Mouse (Mus musculus) lung, adult 2 months (tissue): ENCODE results near the gene Wdr43. TPM values are rescaled to one million over a fixed set of nuclear protein-coding genes. Genes with fewer than 3 reads are reported as not detected.
"Not testable (repeated sequence)": the region's sequence is repeated elsewhere in the genome, so short reads cannot be mapped to it uniquely, and the experiment has no call there.

Experiments
- DNase-seq: peaks from one replicate; pipeline ENCODE4 v3.0.0; 2022
- H3K4me1 ChIP-seq: fragments of 200-500 bp; 2 replicates; pipeline ENCODE4 v1.6.1; 2011; ENCODE audit warnings: low read length; ENCODE audit not compliant: control insufficient read depth, insufficient read depth
- H3K4me3 ChIP-seq: fragments of 200-500 bp; replicated peaks from 2 replicates; pipeline ENCODE3; 2011; ENCODE audit warnings: low read depth, mild to moderate bottlenecking, control low read depth, low read length; ENCODE audit errors: extremely low read depth
- CTCF ChIP-seq: fragments of 200-500 bp; IDR thresholded peaks from 2 replicates; pipeline ENCODE4 v1.5.1; 2011; ENCODE audit warnings: mild to moderate bottlenecking, low read length, control low read depth; ENCODE audit not compliant: insufficient read depth
- POLR2A ChIP-seq: fragments of 200-500 bp; IDR thresholded peaks from 2 replicates; pipeline ENCODE4 v1.6.1; 2011; ENCODE audit warnings: low read depth, mild to moderate bottlenecking, control low read depth, low read length, borderline replicate concordance; ENCODE audit errors: extremely low read depth
- WGBS: fragments of 180-500 bp; shearing (Covaris S2); methylation state at CpG from one replicate; pipeline ENCODE4 v1.1.7; 2018; 5-methylcytosine and 5-hydroxymethylcytosine counted together
- polyA plus RNA-seq: library from polyadenylated mRNA; depleted of rRNA; stranded (reverse); fragments of >200 nt; gene quantifications from 2 replicates; pipeline ENCODE4 v1.2.3, GENCODE M21; 2012

Wdr43 gene
- polyA plus RNA-seq, 1 experiment: 8.8 TPM

- Histone ChIP-seq H3K4me1 (no peaks in the 10 kb centered on the region), H3K4me3 (no peak overlapping the region)
- 93% methylated on average over 8 of the region's 8 CpGs for WGBS
- TF ChIP-seq CTCF (no peak), POLR2A (no peak)
- no peak for DNase-seq
Observed at GRCm38 (mm10) chr17:71636786-71637185, 21.1 kb downstream of the Wdr43 start.

- Histone ChIP-seq H3K4me1 (no peaks in the 10 kb centered on the region), H3K4me3 (no peak overlapping the region)
- TF ChIP-seq POLR2A (no peak), CTCF (no peak)
- DNase-seq: no peak
- WGBS: 80% methylated on average over 4 of the region's 4 CpGs
Observed at GRCm38 (mm10) chr17:71637750-71638265, 22.1 kb downstream of the Wdr43 start.

- not testable (repeated sequence) for H3K4me1 ChIP-seq, H3K4me3 ChIP-seq, DNase-seq
- 65% methylated on average over 5 of the region's 5 CpGs for WGBS
Observed at GRCm38 (mm10) chr17:71639056-71639455, 23.4 kb downstream of the Wdr43 start.

GRCm38 (mm10) chr17:71640421-71641085 is 24.9 kb downstream of the Wdr43 start:
- H3K4me3 ChIP-seq: no peak overlapping the region
- no peak for TF ChIP-seq POLR2A
- no peak for TF ChIP-seq CTCF
- WGBS: 85% methylated on average over 9 of the region's 9 CpGs
- H3K4me1 ChIP-seq: no peaks in the 10 kb centered on the region
- no peak for DNase-seq

GRCm38 (mm10) chr17:71642190-71642589 is 26.5 kb downstream of the Wdr43 start:
- WGBS: 90% methylated on average over 3 of the region's 3 CpGs
- Histone ChIP-seq H3K4me3 (no peak overlapping the region), H3K4me1 (no peaks in the 10 kb centered on the region)
- no peak for DNase-seq
- TF ChIP-seq CTCF: no peak
- TF ChIP-seq POLR2A: no peak

- no peak for TF ChIP-seq POLR2A
- no peak for TF ChIP-seq CTCF
- Histone ChIP-seq H3K4me1 (no peaks in the 10 kb centered on the region), H3K4me3 (no peak overlapping the region)
- WGBS: 84% methylated on average over 9 of the region's 9 CpGs
- DNase-seq: no peak
Observed at GRCm38 (mm10) chr17:71650011-71650410, 34.3 kb downstream of the Wdr43 start.

- no peak for TF ChIP-seq CTCF
- no peak for TF ChIP-seq POLR2A
- Histone ChIP-seq H3K4me1 (no peaks in the 10 kb centered on the region), H3K4me3 (no peak overlapping the region)
- 85% methylated on average over 2 of the region's 2 CpGs for WGBS
- no peak for DNase-seq
Observed at GRCm38 (mm10) chr17:71652495-71652894, 36.8 kb downstream of the Wdr43 start.

- no peak for DNase-seq
- Histone ChIP-seq H3K4me1 (no peaks in the 10 kb centered on the region), H3K4me3 (no peak overlapping the region)
- no peak for TF ChIP-seq CTCF
- TF ChIP-seq POLR2A: no peak
- WGBS: 88% methylated on average over 5 of the region's 5 CpGs
Observed at GRCm38 (mm10) chr17:71652934-71653333, 37.2 kb downstream of the Wdr43 start.

GRCm38 (mm10) chr17:71657521-71657920 is 41.8 kb downstream of the Wdr43 start:
- Histone ChIP-seq H3K4me3 (no peak overlapping the region), H3K4me1 (no peaks in the 10 kb centered on the region; the same call in 1 of the 2 replicates)
- no peak for TF ChIP-seq POLR2A
- TF ChIP-seq CTCF: no peak
- no peak for DNase-seq
- WGBS: 78% methylated on average over 4 of the region's 4 CpGs

- no peak overlapping the region for H3K4me3 ChIP-seq
- 87% methylated on average over 10 of the region's 10 CpGs for WGBS
- no peak for DNase-seq
- no peaks in the 10 kb centered on the region; the same call in 1 of the 2 replicates for H3K4me1 ChIP-seq
- no peak for TF ChIP-seq CTCF
- TF ChIP-seq POLR2A: no peak
Observed at GRCm38 (mm10) chr17:71658666-71659065, 43.0 kb downstream of the Wdr43 start.
